Mouse (Mus musculus): Measurements from ENCODE around the gene Gja10. TPM values are rescaled to one million over a fixed set of nuclear protein-coding genes. Genes with fewer than 3 reads are reported as not detected.

The Gja10 gene
- polyA plus RNA-seq, 1 experiment from 2014 or later, result not detected

GRCm38 (mm10) chr4:32549150-32549549, 53.4 kb downstream of the Gja10 start:
- ATAC-seq (ENCODE audit: low FRiP score), result no peak
- H3K9me3 ChIP-seq (ENCODE audit: control insufficient read depth, low read length), result no peaks in the 10 kb centered on the region
- H3K9ac ChIP-seq (ENCODE audit: low read depth, low read length), result no peak overlapping the region
- DNase-seq (ENCODE audit: low spot score), result no peak
- H3K27ac ChIP-seq (ENCODE audit: low read depth, low read length), result no peak overlapping the region
- H3K4me1 ChIP-seq (replicated peaks; ENCODE audit: control insufficient read depth, insufficient read depth, low read length), result no peaks in the 10 kb centered on the region
- H3K4me3 ChIP-seq (ENCODE audit: low read depth, low read length), result no peak overlapping the region
- 73% methylated on average over 1 of the region's 1 CpGs for WGBS
- H3K36me3 ChIP-seq (ENCODE audit: control insufficient read depth, insufficient read depth, low read length), result no peaks in the 10 kb centered on the region
- H3K27me3 ChIP-seq (ENCODE audit: control insufficient read depth, insufficient read depth, low read length), result no peaks in the 10 kb centered on the region
- no peak overlapping the region for H3K4me2 ChIP-seq (replicated peaks; ENCODE audit: low read depth, low read length)

Other genes with a start within 250 kb of the Gja10 start
- gene Casp8ap2, start 12.7 kb upstream of the Gja10 start, polyA plus RNA-seq (2014; fragmentation: Nextera tagmentation; extraction: Ambion mirVana), result 62.0 and 69.1 TPM in 2 replicates
- gene Mdn1, start 54.4 kb upstream of the Gja10 start, polyA plus RNA-seq (2014; fragmentation: Nextera tagmentation; extraction: Ambion mirVana), result 17.5 and 27.3 TPM in 2 replicates
- gene Lyrm2, start 197.5 kb upstream of the Gja10 start, polyA plus RNA-seq (2014; fragmentation: Nextera tagmentation; extraction: Ambion mirVana), result 154 and 162 TPM in 2 replicates